Mouse (Mus musculus): Measurements from ENCODE around the gene Tmem184c. TPM values are rescaled to one million over a fixed set of nuclear protein-coding genes. Genes with fewer than 3 reads are reported as not detected.

The Tmem184c gene
- total RNA-seq (2017) = 24.3 to 31.8 TPM (median 24.7 TPM) in 3 replicates

DNA sequence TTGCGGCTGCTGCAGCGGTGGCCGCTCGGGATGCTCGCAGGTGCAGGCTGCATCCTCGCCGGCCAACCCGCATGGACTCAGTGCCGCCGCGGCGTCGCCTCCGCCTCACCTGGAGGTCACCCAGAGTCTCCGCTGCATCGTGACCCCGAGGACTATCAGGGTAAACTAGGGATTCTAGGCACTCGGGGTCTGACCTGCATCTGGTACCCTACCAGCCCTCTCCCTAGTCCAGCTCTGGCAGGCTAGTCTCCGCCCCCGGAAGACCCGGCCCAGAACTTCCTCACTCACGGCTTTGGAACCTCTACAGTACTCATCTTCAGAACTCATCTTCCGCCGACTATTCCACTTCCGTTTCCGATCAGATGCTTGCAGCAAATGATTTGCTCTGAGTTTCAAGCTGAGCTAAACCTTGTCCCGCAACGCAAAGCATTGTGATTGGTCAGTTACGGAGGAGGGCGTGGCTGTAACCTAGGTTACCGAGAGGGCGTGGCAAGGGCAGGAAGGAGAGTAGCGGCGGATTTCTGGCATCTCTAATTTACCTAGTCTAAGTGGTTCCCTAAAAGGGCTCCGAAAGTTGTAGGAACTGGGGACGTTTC, at the start of gene Tmem184c:
Gene Tmem184c (minus strand): TSS at position 325 of the 596 bp plus-strand sequence.
- ATAC-seq (replicated peaks; ENCODE audit: insufficient number of reproducible peaks, low FRiP score, low TSS enrichment, poor library complexity, severe bottlenecking) = peak; percentile 99

DNA sequence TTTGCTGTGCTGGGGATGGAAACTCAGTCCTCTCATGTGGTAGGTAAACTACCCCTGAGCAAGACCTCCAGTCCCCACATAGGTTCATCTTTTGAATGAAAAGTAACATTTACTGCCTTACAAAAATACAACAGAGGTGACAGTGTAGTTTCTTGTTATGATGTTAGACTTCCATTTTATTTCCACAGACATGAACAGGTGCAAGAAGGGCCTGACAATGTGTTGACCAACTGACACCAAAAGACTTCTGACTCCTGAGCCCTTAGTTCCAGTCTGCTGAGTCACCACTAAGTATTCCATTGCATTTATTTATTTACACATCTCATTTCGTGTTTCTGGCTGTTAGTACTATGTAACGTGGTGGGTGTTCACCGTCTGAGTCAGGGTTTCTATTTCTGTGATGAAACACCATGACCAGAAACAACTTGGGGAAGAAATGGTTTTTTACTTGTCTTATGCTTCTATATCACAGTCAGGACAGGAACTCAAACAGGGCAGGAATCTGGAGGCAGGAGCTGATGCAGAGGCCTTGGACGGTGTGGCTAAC, 49.1 kb upstream of the Tmem184c start:
- ATAC-seq (replicated peaks; ENCODE audit: insufficient number of reproducible peaks, low FRiP score, low TSS enrichment, poor library complexity, severe bottlenecking) = no peak

DNA sequence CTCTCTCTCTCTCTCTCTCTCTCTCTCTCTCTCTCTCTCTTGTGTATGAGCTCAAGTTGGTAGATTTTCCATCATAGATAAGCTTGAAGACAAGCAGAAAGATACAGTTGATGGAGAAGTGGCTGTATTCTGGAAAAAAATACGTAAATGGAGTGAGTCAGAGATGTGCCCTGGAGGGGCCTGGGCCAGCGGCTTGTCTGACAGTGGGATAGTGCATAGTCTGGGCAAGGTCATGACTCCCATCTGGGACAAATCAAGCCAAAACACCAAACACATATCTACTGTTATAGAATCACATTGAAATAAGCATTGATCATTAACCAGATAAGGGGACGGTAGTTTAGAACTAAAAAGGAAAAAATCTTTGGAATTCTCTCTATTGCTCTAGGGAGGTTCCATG, 47.9 kb upstream of the Tmem184c start:
- no peak for ATAC-seq (replicated peaks; ENCODE audit: insufficient number of reproducible peaks, low FRiP score, low TSS enrichment, poor library complexity, severe bottlenecking)

DNA sequence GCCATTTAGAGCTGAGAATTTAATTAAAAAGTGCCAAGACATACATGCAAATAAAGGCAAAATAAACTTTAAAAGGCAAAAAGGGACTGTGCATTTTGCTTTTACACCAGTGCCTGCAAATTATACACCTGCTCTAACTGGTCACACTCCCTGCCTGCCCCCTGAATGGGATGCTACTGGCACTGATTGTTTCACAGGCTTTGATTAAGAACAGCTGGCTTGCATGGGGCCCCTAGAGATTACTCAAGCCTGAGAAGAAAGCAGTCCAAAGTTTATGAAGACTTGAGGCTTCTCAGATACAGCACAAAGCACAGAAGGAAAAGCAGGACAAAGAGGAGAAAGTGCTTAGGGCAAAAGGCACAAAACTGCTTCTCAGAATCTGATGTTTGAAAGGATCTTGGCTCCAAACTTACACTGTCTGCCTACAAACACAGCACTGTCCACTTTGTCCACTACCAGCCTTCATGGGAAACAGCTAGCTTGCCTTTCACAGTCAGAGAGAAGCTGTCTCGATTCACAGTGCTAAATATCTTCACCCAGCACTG, 40.2 kb upstream of the Tmem184c start:
- no peak for ATAC-seq (replicated peaks; ENCODE audit: insufficient number of reproducible peaks, low FRiP score, low TSS enrichment, poor library complexity, severe bottlenecking)

DNA sequence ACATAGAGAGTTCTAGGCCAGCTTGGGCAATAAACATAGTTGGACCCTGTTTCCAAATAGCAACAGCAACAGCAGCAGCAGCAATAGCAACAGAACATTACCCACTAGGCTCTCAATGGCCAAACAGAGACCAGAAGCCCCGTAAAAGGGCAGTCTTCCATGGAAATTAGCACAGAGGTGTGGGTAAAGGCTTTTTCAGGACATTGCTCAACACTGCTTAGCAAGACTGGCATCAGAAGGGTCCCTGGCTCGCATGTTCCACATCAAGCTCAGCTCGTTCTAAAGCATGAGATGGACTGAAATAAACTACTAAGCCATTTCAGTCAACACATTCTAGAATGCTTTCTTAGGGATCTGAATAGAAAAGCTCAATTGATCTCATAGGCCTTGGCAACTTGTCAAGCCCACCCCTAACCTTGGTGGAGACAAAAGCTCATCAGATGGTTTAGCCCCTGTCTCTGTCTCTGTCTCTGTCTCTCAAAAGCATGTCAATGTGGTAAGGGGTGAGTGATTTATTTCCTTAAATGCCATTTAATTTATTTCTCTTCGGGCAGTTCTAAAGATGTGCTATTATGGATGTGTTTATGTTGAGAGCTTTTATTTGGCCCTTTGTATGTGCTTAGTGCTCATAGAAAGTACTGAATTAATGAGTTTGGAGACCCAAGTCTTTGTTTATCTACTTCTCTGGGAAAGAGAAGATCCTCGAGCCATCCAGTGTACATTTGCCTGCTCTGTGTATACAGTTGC, 29.8 kb upstream of the Tmem184c start:
- ATAC-seq (replicated peaks; ENCODE audit: insufficient number of reproducible peaks, low FRiP score, low TSS enrichment, poor library complexity, severe bottlenecking) = no peak

DNA sequence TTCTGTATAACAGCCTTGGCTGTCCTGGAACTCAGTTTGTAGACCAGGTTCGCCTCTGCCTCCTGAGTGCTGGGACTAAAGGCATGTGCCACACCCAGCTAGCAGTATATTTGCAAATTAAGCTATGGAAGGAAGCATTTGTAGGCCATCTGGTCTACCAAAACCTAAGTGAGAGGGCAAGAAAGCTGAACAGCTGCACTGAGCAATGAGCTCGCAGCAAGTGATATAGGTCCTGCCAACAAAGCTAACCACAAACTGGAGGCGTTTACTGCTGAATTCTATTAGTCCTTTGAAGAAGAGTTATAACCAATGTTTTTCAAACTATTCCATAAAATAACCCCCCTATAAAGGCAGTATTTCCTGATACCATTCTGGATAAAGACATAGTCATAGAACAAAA, 27.1 kb upstream of the Tmem184c start:
- no peak for ATAC-seq (replicated peaks; ENCODE audit: insufficient number of reproducible peaks, low FRiP score, low TSS enrichment, poor library complexity, severe bottlenecking)

DNA sequence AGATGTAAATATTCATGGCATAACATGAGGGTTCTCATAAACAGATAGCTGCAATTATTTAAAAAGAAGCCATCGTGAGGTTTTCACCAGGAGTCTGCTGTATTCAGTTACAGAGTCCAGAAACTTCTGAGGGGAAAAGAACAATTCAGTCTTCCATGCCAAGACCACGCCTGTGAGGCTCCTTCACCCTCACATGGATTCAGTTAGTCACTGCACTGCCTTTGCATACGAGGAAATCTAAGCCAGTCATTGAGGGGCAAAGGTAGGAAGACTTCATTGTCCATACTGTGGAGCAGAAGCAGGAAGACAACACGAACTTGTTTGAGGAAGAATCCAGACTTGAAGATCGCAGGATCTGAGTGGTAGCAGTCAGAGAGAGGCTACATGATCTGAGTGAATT, 23.5 kb upstream of the Tmem184c start:
- no peak for ATAC-seq (replicated peaks; ENCODE audit: insufficient number of reproducible peaks, low FRiP score, low TSS enrichment, poor library complexity, severe bottlenecking)

DNA sequence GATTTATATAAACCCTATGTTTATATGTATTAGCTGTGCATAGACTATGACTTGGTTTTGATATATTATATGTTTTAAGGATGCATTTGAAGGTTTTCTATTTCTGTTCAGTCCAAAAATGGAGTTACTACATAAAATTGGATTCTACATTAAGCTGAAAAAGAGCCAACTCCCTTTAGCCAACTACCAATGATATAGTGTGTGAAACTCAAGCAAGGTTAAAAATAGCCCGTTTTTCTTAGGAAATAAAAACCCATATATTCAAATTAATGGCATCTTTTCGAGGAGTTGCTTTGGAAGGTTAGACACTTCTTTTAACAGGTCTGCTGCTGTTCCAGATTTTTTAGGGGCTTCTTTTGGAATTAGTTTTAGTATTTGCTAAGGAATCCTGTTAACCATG, 22.7 kb upstream of the Tmem184c start:
- no peak for ATAC-seq (replicated peaks; ENCODE audit: insufficient number of reproducible peaks, low FRiP score, low TSS enrichment, poor library complexity, severe bottlenecking)

DNA sequence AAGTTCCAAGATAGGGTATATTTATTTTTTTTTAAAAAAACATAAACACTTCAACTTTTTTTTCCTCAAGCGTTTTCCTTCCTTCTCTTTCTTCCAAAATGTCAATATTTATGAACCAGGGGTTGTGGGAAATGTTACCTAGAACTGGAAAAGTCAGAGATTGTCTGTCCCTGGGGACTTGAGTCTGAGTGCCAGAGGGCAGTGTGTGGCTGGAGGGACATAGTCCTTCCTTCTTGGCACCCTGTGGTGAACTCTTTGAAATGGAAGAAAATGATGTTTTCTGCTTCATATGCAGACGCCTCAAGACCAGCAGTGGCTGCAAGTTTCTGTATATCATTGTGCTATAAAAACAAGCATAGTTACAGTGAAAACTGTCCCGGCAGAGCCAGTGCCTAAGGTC, 20.2 kb upstream of the Tmem184c start:
- no peak for ATAC-seq (replicated peaks; ENCODE audit: insufficient number of reproducible peaks, low FRiP score, low TSS enrichment, poor library complexity, severe bottlenecking)

DNA sequence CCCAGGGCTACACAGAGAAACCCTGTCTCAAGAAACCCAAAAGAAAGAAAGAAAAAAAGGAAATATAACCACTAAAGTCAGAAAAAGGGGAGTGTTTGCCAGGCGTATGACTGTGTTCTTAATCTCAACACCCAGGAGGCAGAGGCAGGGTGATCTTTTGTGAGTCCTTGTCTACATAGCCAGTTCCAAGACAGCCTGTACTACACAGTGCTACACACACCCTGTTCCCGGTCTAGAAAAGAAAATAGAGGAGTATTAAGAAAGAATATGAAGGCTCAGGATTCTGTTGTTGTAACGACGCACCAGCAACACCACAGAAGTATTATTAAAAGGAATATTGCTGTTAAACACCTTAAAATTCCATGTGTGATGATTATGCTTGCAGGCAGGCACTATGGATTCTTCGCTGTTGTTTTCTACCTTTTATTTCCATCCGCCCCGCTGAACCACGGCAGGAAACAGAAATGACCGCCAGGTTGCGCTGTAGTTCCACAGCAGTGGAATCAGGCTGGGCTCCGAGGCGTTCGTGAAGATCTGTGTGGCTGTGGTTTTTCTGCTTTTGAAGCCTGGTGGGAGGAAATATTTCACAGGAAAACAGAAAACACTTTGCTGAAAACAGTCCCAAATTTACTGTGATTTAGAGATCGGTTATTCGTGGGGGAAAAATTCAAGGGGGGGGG, 19.5 kb upstream of the Tmem184c start:
- peak; percentile 66; the same call in 1 of the 2 replicates for ATAC-seq (replicated peaks; ENCODE audit: insufficient number of reproducible peaks, low FRiP score, low TSS enrichment, poor library complexity, severe bottlenecking)

DNA sequence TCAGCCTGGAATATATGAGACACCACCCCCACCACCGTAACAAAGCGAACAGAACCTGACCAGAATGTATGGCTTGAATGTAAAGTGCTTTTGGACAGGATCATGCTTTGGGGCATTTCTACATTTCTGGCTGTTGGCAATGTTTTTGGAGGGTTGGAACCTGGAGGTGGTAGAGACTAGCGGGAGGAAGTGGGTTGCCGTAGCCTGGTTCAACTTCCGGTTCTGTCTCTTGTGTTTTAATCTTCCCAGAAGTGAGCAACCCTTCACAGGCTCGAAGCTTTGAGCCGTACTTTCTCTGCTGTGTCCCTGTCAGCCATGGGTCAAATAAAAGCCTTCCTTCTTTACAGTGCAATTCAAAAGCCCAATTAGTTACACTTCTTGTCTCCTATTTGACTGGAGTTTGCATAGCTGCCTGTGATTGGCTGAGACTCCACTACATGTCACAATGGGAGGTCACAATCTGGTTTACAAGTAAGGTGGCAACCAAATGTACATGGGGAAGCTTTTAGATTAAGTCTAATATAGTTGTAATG, 13.2 kb upstream of the Tmem184c start:
- ATAC-seq (replicated peaks; ENCODE audit: insufficient number of reproducible peaks, low FRiP score, low TSS enrichment, poor library complexity, severe bottlenecking) = no peak

DNA sequence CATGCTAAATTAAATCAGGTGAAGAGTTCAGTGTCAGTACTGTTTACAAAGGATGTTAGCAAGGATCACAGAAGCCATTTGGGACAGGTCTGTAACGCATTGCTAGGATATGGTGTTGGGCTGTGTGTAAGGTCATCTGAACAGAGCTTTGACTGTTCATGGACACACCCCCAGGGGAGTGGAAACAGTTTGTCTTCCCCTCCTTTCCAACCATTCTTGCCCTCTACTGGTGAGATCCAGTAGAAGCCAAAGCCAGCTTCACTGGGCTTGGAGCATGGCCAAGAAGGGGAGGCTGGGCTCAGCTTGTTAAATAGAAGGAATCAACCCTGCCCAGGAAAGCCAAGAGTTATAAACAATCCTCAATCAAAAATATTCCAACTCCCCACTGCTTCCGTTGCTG, 7.4 kb upstream of the Tmem184c start:
- ATAC-seq (replicated peaks; ENCODE audit: insufficient number of reproducible peaks, low FRiP score, low TSS enrichment, poor library complexity, severe bottlenecking) = no peak

DNA sequence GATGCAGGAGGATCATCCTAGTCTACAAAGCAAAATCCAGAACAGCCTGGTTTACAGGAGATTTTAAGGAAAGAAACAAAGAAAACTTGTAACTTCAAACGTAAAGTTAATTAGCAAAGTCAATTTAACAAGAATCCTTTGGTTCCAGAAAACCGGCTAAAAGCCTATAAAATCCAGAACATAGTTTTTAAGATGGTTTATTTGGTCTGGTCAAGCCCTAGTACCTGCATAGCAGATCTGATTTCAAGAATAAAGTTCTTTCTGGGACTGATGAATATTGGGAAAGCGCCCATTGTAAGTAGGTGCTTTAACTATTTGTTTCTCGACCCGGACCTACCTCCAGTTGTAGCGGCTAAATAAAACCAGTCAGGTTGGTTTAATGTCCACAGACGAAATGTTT, 877 bp downstream of the Tmem184c start:
- ATAC-seq (replicated peaks; ENCODE audit: insufficient number of reproducible peaks, low FRiP score, low TSS enrichment, poor library complexity, severe bottlenecking) = no peak

DNA sequence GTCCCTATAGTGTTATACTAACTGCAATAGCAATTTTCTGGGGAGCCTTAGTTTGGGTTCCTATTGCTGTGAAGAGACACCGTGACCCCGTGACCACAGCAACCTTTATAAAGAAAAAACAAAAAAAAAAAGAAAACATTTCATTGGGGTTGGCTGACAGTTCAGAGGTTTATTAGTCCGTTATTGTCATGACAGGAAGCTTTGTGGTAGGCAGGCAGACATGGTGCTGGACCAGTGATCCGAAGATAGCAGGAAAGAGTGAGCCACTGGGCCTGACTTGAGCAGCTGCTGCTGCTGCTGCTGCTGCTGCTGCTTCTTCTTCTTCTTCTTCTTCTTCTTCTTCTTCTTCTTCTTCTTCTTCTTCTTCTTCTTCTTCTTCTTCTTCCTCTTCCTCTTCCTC, 26.3 kb downstream of the Tmem184c start:
- no peak for ATAC-seq (replicated peaks; ENCODE audit: insufficient number of reproducible peaks, low FRiP score, low TSS enrichment, poor library complexity, severe bottlenecking)

DNA sequence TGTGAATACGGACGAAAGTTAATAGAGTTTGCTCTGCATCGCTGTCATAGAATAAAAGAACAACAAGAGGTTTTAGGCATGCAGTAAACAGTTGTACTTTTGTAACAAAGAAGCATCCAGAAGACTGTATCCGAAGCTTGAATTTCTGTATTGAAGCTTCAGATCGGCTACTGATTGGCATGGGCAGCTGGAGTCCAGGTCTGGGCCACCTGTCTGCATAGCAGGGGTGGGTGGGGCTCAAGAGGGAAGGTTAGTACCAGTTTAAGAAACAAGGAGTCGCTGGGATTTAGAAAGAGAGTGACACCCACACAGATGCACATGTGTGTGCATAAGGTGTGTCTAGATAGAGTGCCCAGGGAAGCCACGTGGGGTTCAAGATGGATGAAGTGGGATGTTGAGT, 32.8 kb downstream of the Tmem184c start:
- ATAC-seq (replicated peaks; ENCODE audit: insufficient number of reproducible peaks, low FRiP score, low TSS enrichment, poor library complexity, severe bottlenecking) = no peak

DNA sequence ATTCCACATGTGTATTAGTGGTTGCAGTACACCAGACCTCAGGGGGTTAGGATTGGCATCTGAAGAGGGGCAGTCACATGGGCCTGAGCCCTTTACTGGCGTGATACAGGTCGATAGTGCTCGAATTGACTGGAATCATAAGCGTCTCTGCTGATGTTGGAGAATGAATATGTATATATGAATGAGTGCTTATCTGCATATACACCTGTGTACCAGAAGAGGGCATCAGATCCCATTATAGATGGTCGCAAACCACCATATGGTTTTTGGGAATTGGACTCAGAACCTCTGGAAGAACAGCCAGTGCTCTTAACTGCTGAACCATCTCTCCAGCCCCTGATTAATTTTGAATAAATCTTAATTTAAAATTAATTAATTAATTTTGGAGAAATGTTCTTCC, 36.3 kb downstream of the Tmem184c start:
- ATAC-seq (replicated peaks; ENCODE audit: insufficient number of reproducible peaks, low FRiP score, low TSS enrichment, poor library complexity, severe bottlenecking) = no peak

DNA sequence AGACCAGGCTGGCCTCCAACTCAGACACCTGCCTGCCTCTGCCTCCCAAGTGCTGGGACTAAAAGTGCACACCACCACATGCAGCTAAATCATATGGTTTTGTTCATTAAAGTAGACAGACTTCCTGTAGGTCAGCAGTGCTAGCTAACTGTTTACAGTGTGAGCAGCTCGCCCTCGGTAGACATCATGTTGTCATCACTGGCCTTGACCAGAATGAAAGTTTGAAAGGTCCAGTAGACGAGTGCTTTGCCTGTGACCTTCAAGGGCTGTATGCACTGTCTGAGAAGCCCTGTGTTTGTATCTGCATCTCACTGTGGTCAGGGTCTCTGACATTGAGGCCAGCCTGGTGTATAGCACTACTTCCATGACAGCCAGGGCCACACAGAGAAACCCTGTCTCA, 49.1 kb downstream of the Tmem184c start:
- ATAC-seq (replicated peaks; ENCODE audit: insufficient number of reproducible peaks, low FRiP score, low TSS enrichment, poor library complexity, severe bottlenecking) = no peak

DNA sequence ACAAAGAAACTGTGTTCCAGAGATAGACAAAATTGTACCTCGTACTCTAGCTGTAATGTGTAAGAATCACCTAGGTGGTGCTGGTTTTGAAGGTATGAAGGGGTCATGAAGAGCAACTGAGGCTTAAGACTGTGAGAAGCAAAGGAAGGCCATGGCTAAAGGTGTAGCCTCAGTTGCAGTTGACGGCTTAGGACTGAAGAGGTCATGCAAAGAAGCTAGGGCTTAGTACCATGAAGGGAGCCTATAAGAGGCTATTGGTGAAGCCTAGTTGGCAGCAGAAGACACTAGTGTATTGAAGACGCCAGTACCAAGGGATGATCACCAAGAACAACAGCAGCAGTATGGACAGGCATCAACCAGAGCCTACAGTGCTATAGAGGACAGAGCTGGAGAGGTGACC, 58.0 kb downstream of the Tmem184c start:
- ATAC-seq (replicated peaks; ENCODE audit: insufficient number of reproducible peaks, low FRiP score, low TSS enrichment, poor library complexity, severe bottlenecking) = no peak

DNA sequence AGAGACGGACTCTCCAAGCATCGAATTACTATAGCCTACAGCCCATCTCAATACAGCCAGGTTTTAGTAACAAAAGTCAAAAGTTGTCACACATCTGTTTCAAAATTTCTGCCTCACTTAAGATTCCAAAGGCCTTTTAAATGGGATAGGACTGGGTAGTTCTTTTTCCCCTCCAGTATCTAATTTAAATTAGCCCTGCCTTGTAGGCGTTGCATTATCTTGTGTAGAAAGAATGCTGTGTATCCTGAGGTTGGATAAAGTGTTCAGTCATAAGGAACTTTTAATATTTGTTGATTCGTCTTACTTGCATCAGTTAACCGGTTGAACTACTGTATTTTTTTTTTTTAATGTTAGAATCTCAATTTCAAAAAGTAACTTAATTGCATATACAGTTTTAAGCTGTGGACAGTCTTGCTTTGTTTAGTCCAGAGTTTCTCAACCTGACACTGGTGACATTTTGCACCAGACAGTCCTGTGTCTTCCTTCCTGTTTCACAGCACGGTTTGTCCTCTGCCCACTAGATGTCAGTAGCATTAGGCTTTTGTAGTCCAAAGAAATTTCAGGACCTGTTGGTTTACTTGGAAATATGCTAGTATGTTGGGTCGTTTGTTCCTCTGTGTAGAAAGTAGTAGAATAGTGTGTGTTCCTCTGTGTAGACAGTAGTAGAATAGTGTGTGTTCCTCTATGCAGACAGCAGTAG, 60.5 kb downstream of the Tmem184c start:
- peak; percentile 80 for ATAC-seq (replicated peaks; ENCODE audit: insufficient number of reproducible peaks, low FRiP score, low TSS enrichment, poor library complexity, severe bottlenecking)
